Mouse (Mus musculus) forebrain, embryonic 16.5 days (tissue): ENCODE data around the gene Tmem203. TPM values are rescaled to one million over a fixed set of nuclear protein-coding genes. Genes with fewer than 3 reads are reported as not detected.

Source experiments
- ATAC-seq: fragments of 200-750 bp; cut with Nextera tagmentation; 2 replicates; pipeline ENCODE4 v1.8.0; 2017; ENCODE audit warnings: mild to moderate bottlenecking, moderate library complexity
- H3K27ac ChIP-seq: fragments of 300-500 bp; sonication (generic); 2 replicates; pipeline ENCODE4 v1.5.1; 2014; ENCODE audit warnings: low read length, control low read depth
- H3K27me3 ChIP-seq: fragments of 300-500 bp; sonication (generic); replicated peaks from 2 replicates; pipeline ENCODE4 v1.6.1; 2014; ENCODE audit warnings: low read length; ENCODE audit not compliant: control insufficient read depth, insufficient read depth
- H3K36me3 ChIP-seq: fragments of 300-500 bp; sonication (generic); 2 replicates; pipeline ENCODE4 v1.6.1; 2014; ENCODE audit not compliant: control insufficient read depth, insufficient read depth
- H3K4me1 ChIP-seq: fragments of 300-500 bp; sonication (generic); replicated peaks from 2 replicates; pipeline ENCODE4 v1.6.1; 2014; ENCODE audit warnings: low read length; ENCODE audit not compliant: control insufficient read depth, insufficient read depth
- H3K4me2 ChIP-seq: fragments of 300-500 bp; sonication (generic); 2 replicates; pipeline ENCODE4 v1.6.1; 2014; ENCODE audit warnings: mild to moderate bottlenecking, low read length, control low read depth
- H3K4me3 ChIP-seq: fragments of 300-500 bp; sonication (generic); replicated peaks from 2 replicates; pipeline ENCODE4 v1.5.1; 2014; ENCODE audit warnings: mild to moderate bottlenecking, low read length, control low read depth
- H3K9ac ChIP-seq: fragments of 300-500 bp; sonication (generic); replicated peaks from 2 replicates; pipeline ENCODE4 v1.6.1; 2014; ENCODE audit warnings: low read depth, low read length, control low read depth
- H3K9me3 ChIP-seq: fragments of 300-500 bp; sonication (generic); 2 replicates; pipeline ENCODE4 v1.6.1; 2016; ENCODE audit warnings: low read length; ENCODE audit not compliant: control insufficient read depth
- WGBS: fragments of 180-500 bp; shearing (Covaris S2); extraction: QIAGEN DNeasy Blood & Tissue Kit; methylation state at CpG from one replicate; pipeline ENCODE4 v1.1.7; 2014; 5-methylcytosine and 5-hydroxymethylcytosine counted together
- polyA plus RNA-seq: library from polyadenylated mRNA; unstranded; fragments of >200 nt; fragmentation: Nextera tagmentation; extraction: Ambion mirVana; gene quantifications from 2 replicates; pipeline ENCODE4 v1.2.1, GENCODE M21; 2015

Tmem203 gene
- polyA plus RNA-seq, 1 experiment from 2014 or later: 16.0 TPM

DNA sequence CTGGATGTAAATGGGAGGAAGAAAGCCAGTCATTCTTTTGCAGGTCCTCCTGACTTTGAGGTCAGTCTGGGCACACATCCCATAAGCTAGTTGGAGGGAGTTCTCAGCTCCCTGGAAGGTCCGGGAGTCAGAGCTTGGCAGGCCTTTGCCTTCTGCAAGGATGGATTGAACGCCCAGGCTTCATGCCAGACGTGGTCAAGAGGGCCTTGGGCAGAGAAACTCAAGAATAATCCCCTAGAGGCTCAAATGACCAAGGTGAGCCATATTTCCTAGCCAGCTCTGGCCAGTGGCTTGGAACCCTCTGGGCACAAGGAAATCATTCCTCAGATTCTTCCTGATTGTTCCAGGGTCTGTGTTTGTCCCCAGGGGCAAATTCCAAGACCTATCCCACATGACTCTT is 9.6 kb downstream of the Tmem203 start:
- Histone ChIP-seq H3K4me3 (no peak overlapping the region), H3K9me3 (no peaks in the 10 kb centered on the region), H3K27me3 (no peaks in the 10 kb centered on the region; the same call in 1 of the 2 replicates), H3K27ac (no peak overlapping the region), H3K36me3 (no peaks in the 10 kb centered on the region), H3K4me2 (peak overlapping the region; percentile 12), H3K9ac (0 out of 2 replicates have a peak overlapping the region, but pooled peaks have one; percentile 0), H3K4me1 (peaks cover 50% of the 10 kb centered on the region)
- WGBS: 80% methylated on average over 3 of the region's 3 CpGs
- ATAC-seq: no peak

DNA sequence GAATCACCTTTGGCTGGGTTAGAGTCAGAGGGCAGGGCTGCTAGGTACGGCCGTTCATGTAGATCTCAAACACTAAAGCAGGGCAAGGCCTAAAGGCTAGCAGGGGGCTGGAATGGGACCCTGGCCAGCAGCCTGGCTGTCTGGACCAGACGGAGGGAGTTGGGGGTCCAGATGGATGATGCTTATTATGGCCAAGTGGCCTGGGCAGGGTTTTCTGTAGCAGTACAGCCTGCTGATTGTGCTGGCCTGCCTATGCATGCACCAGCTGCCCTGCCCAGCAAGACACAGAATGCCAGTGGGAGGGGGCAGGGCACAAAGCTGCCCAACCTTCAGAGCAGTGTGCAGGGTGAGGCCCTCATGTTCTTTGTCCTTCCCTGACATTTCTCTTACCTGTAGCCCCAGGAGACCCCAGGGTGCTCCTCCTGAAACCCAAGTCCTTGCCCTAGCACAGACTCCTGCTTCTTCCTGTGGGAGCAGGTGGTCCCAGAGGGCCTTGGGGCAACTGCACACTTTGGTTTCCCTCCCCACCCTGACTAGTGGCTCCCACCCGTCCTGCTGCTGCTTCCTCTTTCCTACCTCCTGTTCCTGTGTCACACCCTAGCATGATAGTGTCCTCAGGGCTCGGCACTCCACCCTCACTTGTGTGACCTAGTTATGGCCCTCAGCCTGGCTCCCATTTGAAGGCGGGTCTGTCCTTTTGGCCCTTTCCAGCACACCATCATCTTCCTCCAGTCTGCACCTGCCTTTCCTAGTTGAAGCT is 10.8 kb downstream of the Tmem203 start:
- peaks cover 56% of the 10 kb centered on the region for H3K4me1 ChIP-seq
- no peaks in the 10 kb centered on the region; the same call in 1 of the 2 replicates for H3K27me3 ChIP-seq
- H3K9me3 ChIP-seq: no peaks in the 10 kb centered on the region
- H3K9ac ChIP-seq: peak overlapping the region; percentile 38
- H3K27ac ChIP-seq: no peak overlapping the region
- H3K4me2 ChIP-seq: peak overlapping the region; percentile 24
- no peak overlapping the region for H3K4me3 ChIP-seq
- no peaks in the 10 kb centered on the region for H3K36me3 ChIP-seq
- no peak for ATAC-seq
- WGBS: 65% methylated on average over 6 of the region's 6 CpGs

DNA sequence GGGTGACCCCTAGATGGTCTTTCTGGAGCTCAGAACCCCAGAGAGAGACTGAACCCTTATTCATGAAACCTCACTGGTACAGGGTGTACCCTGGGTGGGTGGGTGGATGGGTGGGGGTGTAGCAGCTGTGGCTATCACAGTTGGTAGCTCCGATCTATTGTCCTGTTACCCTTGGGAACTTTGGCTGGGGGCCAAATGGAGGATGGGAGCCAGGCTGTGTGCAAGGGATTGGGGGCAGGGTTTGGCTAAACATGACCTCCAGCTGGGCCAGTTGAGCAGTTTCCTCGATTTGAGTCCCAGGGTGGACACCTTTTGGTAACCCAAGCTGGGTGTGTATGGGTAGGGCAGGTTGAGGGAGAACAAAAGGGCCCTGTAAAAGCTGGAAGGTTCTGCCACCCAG is 11.5 kb downstream of the Tmem203 start:
- no peaks in the 10 kb centered on the region; the same call in 1 of the 2 replicates for H3K27me3 ChIP-seq
- peak overlapping the region; percentile 24 for H3K4me2 ChIP-seq
- no peak for ATAC-seq
- no peaks in the 10 kb centered on the region for H3K9me3 ChIP-seq
- whole genome bisulfite sequencing: 30% methylated on average over 2 of the region's 2 CpGs
- no peaks in the 10 kb centered on the region for H3K36me3 ChIP-seq
- peaks cover 63% of the 10 kb centered on the region for H3K4me1 ChIP-seq
- H3K4me3 ChIP-seq: no peak overlapping the region
- H3K27ac ChIP-seq: no peak overlapping the region; the same call in 1 of the 2 replicates
- H3K9ac ChIP-seq: 0 out of 2 replicates have a peak overlapping the region, but pooled peaks have one; percentile 38

DNA sequence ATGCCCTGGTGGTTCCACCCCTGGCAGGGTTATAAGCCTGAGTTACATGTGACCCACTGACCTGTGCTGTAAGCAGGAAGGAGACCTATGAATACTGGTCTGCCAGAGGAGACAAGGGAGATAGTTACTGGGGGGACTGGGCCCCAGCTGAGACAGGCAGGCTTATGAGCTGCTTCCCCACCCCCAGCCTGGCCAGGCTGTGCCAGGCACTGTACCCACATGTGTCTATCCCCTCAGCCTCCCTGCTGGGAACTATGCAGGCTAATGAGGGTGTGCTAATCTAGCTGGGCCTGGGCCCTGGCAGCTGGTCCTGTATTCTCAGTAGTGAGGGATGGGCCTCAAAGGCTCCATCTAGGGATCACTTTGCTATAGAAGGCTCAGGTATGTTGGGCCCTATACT is 12.0 kb downstream of the Tmem203 start:
- Histone ChIP-seq H3K27ac (no peak overlapping the region; the same call in 1 of the 2 replicates), H3K4me2 (no peak overlapping the region), H3K4me1 (peaks cover 59% of the 10 kb centered on the region), H3K4me3 (no peak overlapping the region), H3K9me3 (no peaks in the 10 kb centered on the region), H3K36me3 (no peaks in the 10 kb centered on the region), H3K27me3 (no peaks in the 10 kb centered on the region; the same call in 1 of the 2 replicates), H3K9ac (no peak overlapping the region)
- no peak for ATAC-seq

DNA sequence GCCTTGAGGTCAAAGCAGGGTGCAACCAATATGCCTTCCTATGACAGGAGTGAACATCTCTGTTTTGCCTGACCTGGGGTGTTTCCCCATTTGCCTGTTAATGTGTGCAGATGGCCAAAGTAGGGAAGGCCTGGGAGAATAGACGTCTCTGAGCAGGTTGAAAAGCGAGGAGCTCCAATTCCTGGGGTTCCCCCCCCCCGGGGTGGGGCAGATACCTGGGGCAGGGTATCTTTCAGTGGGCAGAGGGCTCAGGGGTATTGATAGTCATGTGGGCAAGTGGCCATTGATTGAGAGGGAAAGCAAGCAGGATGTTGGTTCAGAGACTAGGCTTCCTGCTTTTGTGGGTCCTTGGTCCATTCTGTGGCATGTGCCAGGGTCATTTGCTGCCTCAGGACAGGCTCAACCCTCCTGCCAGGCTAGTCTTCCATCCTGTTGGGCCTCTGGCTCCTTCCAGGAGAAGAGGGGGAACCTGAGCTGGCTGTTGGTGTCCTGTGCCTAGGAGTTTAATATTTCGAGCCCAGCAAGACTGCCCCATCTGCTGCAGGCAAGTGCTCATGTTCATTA is 12.6 kb downstream of the Tmem203 start:
- H3K9me3 ChIP-seq: no peaks in the 10 kb centered on the region
- no peaks in the 10 kb centered on the region for H3K36me3 ChIP-seq
- no peak overlapping the region for H3K4me2 ChIP-seq
- 73% methylated on average over 4 of the region's 4 CpGs for WGBS
- ATAC-seq: no peak
- no peaks in the 10 kb centered on the region; the same call in 1 of the 2 replicates for H3K27me3 ChIP-seq
- H3K9ac ChIP-seq: no peak overlapping the region
- peaks cover 60% of the 10 kb centered on the region for H3K4me1 ChIP-seq
- H3K27ac ChIP-seq: no peak overlapping the region
- no peak overlapping the region for H3K4me3 ChIP-seq

DNA sequence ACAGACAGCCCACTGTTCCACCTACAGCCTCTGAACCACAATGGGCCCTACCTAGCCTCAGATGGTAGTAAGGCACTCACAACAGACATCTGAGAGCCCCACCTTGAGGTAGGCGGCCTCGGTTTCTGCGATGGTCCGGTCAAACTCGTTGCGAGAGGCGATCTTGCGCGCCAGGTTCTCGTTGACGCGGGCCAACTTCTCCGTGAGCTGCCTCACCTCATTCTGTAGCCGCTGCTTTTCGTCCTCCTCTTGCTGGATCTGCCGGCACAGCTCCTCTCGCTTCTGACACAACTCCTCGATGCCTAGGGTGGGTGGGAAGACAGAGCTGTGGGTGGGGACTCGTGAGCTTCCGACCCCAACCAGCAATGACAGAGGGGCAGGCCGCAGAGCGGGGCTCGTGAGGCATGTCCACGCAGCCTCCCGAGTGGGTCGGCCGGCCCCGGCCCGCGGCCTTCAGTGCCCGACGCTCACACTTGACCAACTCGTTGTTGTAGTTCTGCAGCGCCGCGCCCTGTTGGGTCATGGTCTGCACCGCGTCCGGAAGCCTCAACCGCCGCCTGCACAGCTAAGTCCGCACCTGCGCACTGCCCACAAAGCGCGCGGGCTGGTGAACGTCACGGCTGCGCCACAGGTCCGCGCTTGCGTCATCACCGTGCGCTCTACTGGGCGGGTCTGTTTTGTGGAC is 16.7 kb downstream of the Tmem203 start, which contains the start of the genes Ssna1 and Anapc2:
TSS of gene Ssna1 (minus strand) at position 612 of the 685 bp plus-strand sequence.
TSS of gene Anapc2 (plus strand) at position 652 of the 685 bp plus-strand sequence.
- H3K36me3 ChIP-seq: peaks cover 17% of the 10 kb centered on the region
- H3K4me3 ChIP-seq: peak within 1 kb of the TSS; percentile 90
- WGBS: 3% methylated on average over 54 of the region's 55 CpGs
- no peaks in the 10 kb centered on the region for H3K27me3 ChIP-seq
- peak within 1 kb of the TSS; percentile 83 for H3K9ac ChIP-seq
- H3K4me1 ChIP-seq: peaks cover 36% of the 10 kb centered on the region
- H3K9me3 ChIP-seq: no peaks in the 10 kb centered on the region
- peak within 1 kb of the TSS; percentile 43 for H3K27ac ChIP-seq
- ATAC-seq: peak; percentile 95
- peak within 1 kb of the TSS; percentile 97 for H3K4me2 ChIP-seq

DNA sequence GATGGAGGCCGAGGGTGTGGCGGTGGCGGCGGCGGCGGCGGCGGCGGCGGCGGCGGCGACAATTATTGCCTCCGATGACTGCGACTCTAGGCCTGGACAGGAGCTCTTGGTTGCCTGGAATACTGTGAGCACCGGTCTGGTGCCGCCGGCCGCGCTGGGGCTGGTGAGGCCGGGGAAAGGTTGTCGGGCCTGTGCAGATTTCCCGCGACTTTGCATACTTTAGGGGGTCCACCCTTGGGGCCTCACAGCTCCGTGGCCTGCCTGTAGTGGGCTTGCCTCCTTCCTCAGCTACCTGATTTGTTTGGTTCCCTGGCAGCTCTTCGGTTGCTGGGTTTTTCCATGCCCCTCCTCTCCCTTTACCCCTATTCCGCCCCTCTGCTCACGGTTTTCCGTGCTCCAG is 17.3 kb downstream of the Tmem203 start:
- Histone ChIP-seq H3K36me3 (peaks cover 21% of the 10 kb centered on the region), H3K9me3 (no peaks in the 10 kb centered on the region), H3K4me1 (peaks cover 31% of the 10 kb centered on the region), H3K27me3 (no peaks in the 10 kb centered on the region), H3K4me3 (peak overlapping the region; percentile 90), H3K27ac (peak overlapping the region; percentile 42), H3K9ac (peak overlapping the region; percentile 83), H3K4me2 (peak overlapping the region; percentile 94)
- ATAC-seq: peak; percentile 66
- WGBS: under 1% methylated on average over 27 of the region's 29 CpGs

DNA sequence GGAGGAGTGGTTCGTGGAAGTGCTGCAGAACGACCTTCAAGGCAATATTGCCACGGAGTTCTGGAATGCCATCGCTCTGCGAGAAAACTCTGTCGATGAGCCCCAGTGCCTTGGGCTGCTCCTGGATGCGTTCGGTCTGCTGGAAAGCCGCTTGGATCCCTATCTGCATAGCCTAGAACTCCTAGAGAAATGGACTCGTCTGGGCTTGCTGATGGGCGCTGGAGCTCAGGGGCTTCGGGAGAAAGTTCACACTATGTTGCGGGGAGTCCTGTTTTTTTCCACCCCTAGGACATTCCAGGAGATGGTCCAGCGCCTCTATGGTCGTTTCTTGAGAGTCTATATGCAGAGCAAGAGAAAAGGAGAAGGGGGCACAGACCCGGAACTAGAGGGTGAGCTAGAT is 17.8 kb downstream of the Tmem203 start:
- H3K9ac ChIP-seq: peak overlapping the region; percentile 83
- ATAC-seq: no peak
- no peaks in the 10 kb centered on the region for H3K9me3 ChIP-seq
- H3K27me3 ChIP-seq: no peaks in the 10 kb centered on the region
- no peak overlapping the region for H3K27ac ChIP-seq
- H3K4me2 ChIP-seq: peak overlapping the region; percentile 94
- WGBS: 37% methylated on average over 16 of the region's 16 CpGs
- peaks cover 26% of the 10 kb centered on the region for H3K36me3 ChIP-seq
- H3K4me1 ChIP-seq: peaks cover 30% of the 10 kb centered on the region
- H3K4me3 ChIP-seq: peak overlapping the region; percentile 90
